Mouse (Mus musculus) lung, postnatal 36 days (tissue): ENCODE data around the gene Slc6a14.

Experiments
- DNase-seq: peaks from one replicate; pipeline ENCODE4 v3.0.0; 2022; ENCODE audit warnings: mixed read lengths

Slc6a14 gene

GRCm38 (mm10) chrX:21714829-21715228 lies at the start of gene Slc6a14:
Slc6a14 (plus strand) TSS chrX:21714896.
- peak; percentile 51 for DNase-seq

GRCm38 (mm10) chrX:21670896-21671295 lies 43.8 kb upstream of the Slc6a14 start:
- DNase-seq, result peak; percentile 61

- no peak for DNase-seq
Observed at GRCm38 (mm10) chrX:21695220-21695619, 19.5 kb upstream of the Slc6a14 start.

- DNase-seq, result peak; percentile 29
Observed at GRCm38 (mm10) chrX:21695687-21696086, 19.0 kb upstream of the Slc6a14 start.

- no peak for DNase-seq
Observed at GRCm38 (mm10) chrX:21701646-21702045, 13.1 kb upstream of the Slc6a14 start.

GRCm38 (mm10) chrX:21704470-21704869 lies 10.2 kb upstream of the Slc6a14 start:
- DNase-seq, result no peak

- DNase-seq, result no peak
Observed at GRCm38 (mm10) chrX:21715293-21715692, 597 bp downstream of the Slc6a14 start.

GRCm38 (mm10) chrX:21716885-21717284 lies 2.2 kb downstream of the Slc6a14 start:
- no peak for DNase-seq

- no peak for DNase-seq
Observed at GRCm38 (mm10) chrX:21744997-21745396, 30.3 kb downstream of the Slc6a14 start, which contains the start of gene Gm28269. Gm28269 (minus strand) TSS chrX:21745097.
